Mouse (Mus musculus) liver, adult 2 months (tissue): ENCODE results near the gene 1700012B07Rik. TPM values are rescaled to one million over a fixed set of nuclear protein-coding genes. Genes with fewer than 3 reads are reported as not detected.

Experiments
- DNase-seq: peaks from one replicate; pipeline ENCODE4 v3.0.0-alpha.2; 2011; ENCODE audit warnings: low read depth, low spot score; ENCODE audit errors: extremely low read depth
- H3K27ac ChIP-seq: fragments of 200-500 bp; replicated peaks from 2 replicates; pipeline ENCODE4 v1.5.1; 2012; ENCODE audit warnings: low read depth, mild to moderate bottlenecking, control low read depth, inconsistent platforms, low read length; ENCODE audit not compliant: insufficient read depth
- H3K27me3 ChIP-seq: fragments of 200-500 bp; 2 replicates; pipeline ENCODE4 v1.6.1; 2012; ENCODE audit warnings: mild to moderate bottlenecking, moderate library complexity, low read length, inconsistent platforms; ENCODE audit not compliant: control insufficient read depth, insufficient read depth
- H3K36me3 ChIP-seq: fragments of 200-500 bp; 2 replicates; pipeline ENCODE4 v1.6.1; 2012; ENCODE audit warnings: low read length, inconsistent platforms; ENCODE audit not compliant: control insufficient read depth, insufficient read depth
- H3K4me1 ChIP-seq: fragments of 200-500 bp; 2 replicates; pipeline ENCODE4 v1.6.1; 2011; ENCODE audit warnings: low read length; ENCODE audit not compliant: control insufficient read depth, insufficient read depth
- H3K4me3 ChIP-seq: fragments of 200-500 bp; 2 replicates; pipeline ENCODE4 v1.5.1; 2011; ENCODE audit warnings: low read depth, mild to moderate bottlenecking, control low read depth, low read length, moderate library complexity; ENCODE audit not compliant: insufficient read depth
- H3K79me2 ChIP-seq: fragments of 200-500 bp; 2 replicates; pipeline ENCODE4 v1.6.1; 2012; ENCODE audit warnings: inconsistent platforms, mild to moderate bottlenecking, low read length, moderate library complexity; ENCODE audit not compliant: control insufficient read depth, insufficient read depth
- H3K9ac ChIP-seq: fragments of 200-500 bp; 2 replicates; pipeline ENCODE4 v1.6.1; 2012; ENCODE audit warnings: low read depth, mild to moderate bottlenecking, control low read depth, inconsistent platforms, low read length
- CTCF ChIP-seq: fragments of 200-500 bp; IDR thresholded peaks from 2 replicates; pipeline ENCODE4 v1.5.1; 2011; ENCODE audit warnings: low read depth, low read length, control low read depth
- POLR2A ChIP-seq: fragments of 200-500 bp; IDR thresholded peaks from 2 replicates; pipeline ENCODE4 v1.6.1; 2011; ENCODE audit warnings: low read length, control low read depth; ENCODE audit not compliant: insufficient read depth; ENCODE audit errors: extremely low read depth
- WGBS: fragments of 180-500 bp; shearing (Covaris S2); methylation state at CpG from one replicate; pipeline ENCODE4 v1.1.7; 2018; 5-methylcytosine and 5-hydroxymethylcytosine counted together
- polyA plus RNA-seq: library from polyadenylated mRNA; depleted of rRNA; stranded (reverse); fragments of >200 nt; gene quantifications from 2 replicates; pipeline ENCODE4 v1.2.3, GENCODE M21; 2012
- total RNA-seq: library from RNA; depleted of rRNA; stranded (reverse); fragments of >200 nt; gene quantifications from 2 replicates; pipeline ENCODE4 v1.2.3, GENCODE M21; 2014

1700012B07Rik gene
- total and polyA plus RNA-seq, 2 experiments = not detected

DNA sequence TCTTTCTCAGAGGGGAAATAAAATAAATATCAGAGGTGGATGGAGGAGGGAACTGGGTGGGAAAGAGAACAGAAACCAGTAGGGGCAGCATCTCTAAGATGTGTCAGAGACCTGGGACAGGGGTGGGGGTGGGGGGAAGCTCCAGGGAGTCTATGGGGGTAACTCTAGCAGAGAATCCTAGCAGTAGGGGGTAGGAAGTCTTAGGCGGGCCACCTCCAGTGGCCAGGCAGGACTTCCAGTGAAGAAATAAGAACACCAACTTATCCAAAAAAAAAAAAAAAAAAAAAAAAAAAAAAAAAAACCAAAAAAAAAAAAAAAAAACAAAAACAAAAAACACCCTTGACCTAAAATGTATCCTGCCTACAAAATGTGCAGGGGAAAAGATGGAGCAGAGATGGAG lies 26.3 kb downstream of the 1700012B07Rik start:
- no peaks in the 10 kb centered on the region for H3K4me1 ChIP-seq
- no peaks in the 10 kb centered on the region for H3K79me2 ChIP-seq
- WGBS = 92% methylated on average over 1 of the region's 1 CpGs
- H3K36me3 ChIP-seq = no peaks in the 10 kb centered on the region
- no peak overlapping the region for H3K4me3 ChIP-seq
- no peaks in the 10 kb centered on the region for H3K27me3 ChIP-seq
- DNase-seq = no peak
- no peak overlapping the region for H3K27ac ChIP-seq
- TF ChIP-seq CTCF (no peak), POLR2A (no peak)
- H3K9ac ChIP-seq = no peak overlapping the region

DNA sequence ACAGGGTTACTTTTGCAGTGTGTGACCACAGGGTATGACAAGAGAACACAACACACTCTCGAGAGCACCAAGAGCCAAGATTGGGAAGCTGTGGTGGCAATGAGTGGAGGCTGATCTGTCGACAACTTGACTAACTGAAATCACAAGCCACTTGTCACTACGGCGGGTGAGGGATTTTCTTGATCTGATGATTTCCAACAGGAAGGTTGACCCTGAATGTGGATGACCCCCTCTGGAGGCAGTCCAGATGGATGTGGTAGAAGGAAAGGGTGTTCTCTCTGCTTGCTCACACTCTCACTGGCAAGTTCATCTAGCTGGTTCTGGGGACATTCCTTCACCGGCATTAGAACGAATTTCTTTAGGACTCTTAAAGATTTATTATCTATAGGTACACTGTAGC lies 30.3 kb downstream of the 1700012B07Rik start:
- H3K9ac ChIP-seq = no peak overlapping the region
- no peaks in the 10 kb centered on the region for H3K79me2 ChIP-seq
- H3K36me3 ChIP-seq = no peaks in the 10 kb centered on the region
- WGBS = 89% methylated on average over 6 of the region's 6 CpGs
- H3K27ac ChIP-seq = no peak overlapping the region
- no peak overlapping the region for H3K4me3 ChIP-seq
- TF ChIP-seq CTCF = no peak
- no peaks in the 10 kb centered on the region for H3K27me3 ChIP-seq
- no peaks in the 10 kb centered on the region for H3K4me1 ChIP-seq
- no peak for DNase-seq

DNA sequence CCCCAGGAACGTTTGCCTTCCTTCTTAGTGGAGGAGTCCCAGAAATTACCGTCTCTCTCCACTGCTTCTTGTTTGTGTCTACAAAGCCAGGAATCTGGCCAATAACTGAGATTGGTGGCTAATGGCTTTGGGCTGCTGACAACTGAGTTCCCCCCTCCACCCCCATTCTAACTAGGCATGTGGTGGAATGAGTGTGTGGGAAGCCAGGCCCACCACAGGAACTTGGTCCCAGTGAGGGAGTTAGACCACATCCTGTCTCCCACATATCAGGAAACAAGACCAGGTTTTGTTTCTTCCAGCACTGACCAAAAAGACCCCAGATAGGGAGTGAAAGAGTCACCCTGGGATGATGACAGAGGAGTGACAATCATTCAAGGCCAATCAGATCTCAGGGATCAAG lies 32.3 kb downstream of the 1700012B07Rik start:
- H3K27ac ChIP-seq = no peak overlapping the region
- 78% methylated on average over 2 of the region's 2 CpGs for WGBS
- no peaks in the 10 kb centered on the region for H3K36me3 ChIP-seq
- H3K4me3 ChIP-seq = no peak overlapping the region
- no peak overlapping the region for H3K9ac ChIP-seq
- no peaks in the 10 kb centered on the region for H3K27me3 ChIP-seq
- TF ChIP-seq POLR2A (no peak), CTCF (no peak)
- no peaks in the 10 kb centered on the region for H3K79me2 ChIP-seq
- DNase-seq = no peak
- H3K4me1 ChIP-seq = no peaks in the 10 kb centered on the region

DNA sequence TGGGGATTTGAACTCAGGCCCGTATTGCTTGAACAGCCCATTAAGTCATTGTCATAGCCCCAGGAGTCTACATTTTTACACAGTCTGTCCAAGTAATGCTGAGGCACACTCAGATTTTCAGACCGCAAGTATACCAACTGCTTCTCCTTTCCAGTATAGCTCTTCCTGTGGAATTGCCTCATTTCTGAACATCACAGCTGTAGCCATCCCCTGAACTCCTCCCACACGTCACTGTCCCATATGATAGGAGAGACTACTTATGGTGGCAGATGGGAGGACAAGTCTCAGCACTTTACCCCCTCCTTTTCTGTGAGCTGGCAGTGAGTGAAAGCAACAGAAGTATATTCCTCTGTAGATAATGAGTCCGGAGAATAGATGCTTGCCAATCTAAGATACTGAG lies 34.3 kb downstream of the 1700012B07Rik start:
- H3K27ac ChIP-seq = no peak overlapping the region
- DNase-seq = no peak
- no peaks in the 10 kb centered on the region for H3K4me1 ChIP-seq
- H3K4me3 ChIP-seq = no peak overlapping the region
- TF ChIP-seq CTCF (no peak), POLR2A (no peak)
- no peaks in the 10 kb centered on the region for H3K27me3 ChIP-seq
- 87% methylated on average over 4 of the region's 4 CpGs for WGBS
- H3K79me2 ChIP-seq = no peaks in the 10 kb centered on the region
- no peaks in the 10 kb centered on the region for H3K36me3 ChIP-seq
- no peak overlapping the region for H3K9ac ChIP-seq

DNA sequence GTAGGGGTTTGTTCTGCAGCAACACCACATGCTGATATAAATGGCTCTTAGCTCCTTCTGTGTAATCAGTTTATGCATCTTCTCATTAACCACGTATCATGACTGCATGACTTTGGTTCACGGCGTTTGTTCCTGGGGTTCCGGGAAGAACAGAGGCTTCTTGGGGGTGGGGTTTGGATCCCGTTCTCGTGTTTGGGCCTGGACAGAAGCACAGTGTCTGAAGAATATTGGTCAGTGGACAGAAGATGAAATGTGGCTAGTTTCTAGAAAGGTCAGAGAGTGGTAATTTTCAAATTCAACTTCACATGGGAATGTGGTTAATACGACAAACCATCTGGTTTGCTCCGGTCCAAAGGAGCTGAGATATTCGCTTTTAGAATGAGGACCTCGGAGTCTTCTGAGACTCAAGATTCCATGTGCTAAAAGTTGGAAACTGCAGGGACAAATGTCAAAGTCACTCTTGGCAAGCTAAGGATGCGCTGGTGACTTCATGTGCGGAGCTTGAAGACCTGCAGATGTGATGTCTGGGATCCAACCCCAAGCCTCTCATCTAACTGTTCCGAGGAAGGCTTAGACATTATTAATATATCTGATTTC lies 35.3 kb downstream of the 1700012B07Rik start:
- Histone ChIP-seq H3K27ac (no peak overlapping the region), H3K4me1 (no peaks in the 10 kb centered on the region), H3K27me3 (no peaks in the 10 kb centered on the region), H3K36me3 (no peaks in the 10 kb centered on the region), H3K79me2 (no peaks in the 10 kb centered on the region), H3K9ac (no peak overlapping the region), H3K4me3 (no peak overlapping the region)
- 95% methylated on average over 13 of the region's 13 CpGs for WGBS
- no peak for DNase-seq
- TF ChIP-seq CTCF (no peak), POLR2A (no peak)

DNA sequence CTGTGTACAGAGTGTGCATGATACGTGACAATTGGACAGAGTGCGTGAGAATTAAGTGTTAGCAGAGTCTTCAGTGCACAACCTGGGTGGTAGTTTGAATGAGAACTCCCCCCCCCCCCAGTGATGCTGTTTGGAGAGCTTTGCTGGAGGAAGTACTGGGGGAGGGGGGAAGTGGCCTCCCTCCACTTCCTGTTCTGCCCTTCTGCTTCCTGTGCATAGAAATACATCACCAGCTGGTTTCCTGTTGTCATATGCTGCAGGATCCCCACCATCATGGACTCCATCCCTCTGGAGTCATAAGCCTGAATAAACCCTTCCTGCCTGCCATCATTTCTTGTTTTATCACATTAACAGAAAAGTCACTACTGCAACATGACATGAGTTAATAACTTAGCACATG lies 35.9 kb downstream of the 1700012B07Rik start:
- no peaks in the 10 kb centered on the region for H3K36me3 ChIP-seq
- DNase-seq = no peak
- WGBS = 97% methylated on average over 2 of the region's 2 CpGs
- no peak overlapping the region for H3K4me3 ChIP-seq
- no peaks in the 10 kb centered on the region for H3K79me2 ChIP-seq
- no peak for TF ChIP-seq CTCF
- TF ChIP-seq POLR2A = no peak
- no peaks in the 10 kb centered on the region for H3K4me1 ChIP-seq
- H3K27ac ChIP-seq = no peak overlapping the region
- H3K9ac ChIP-seq = no peak overlapping the region
- H3K27me3 ChIP-seq = no peaks in the 10 kb centered on the region
